Mouse (Mus musculus) kidney, adult 8-10 months (tissue): Measurements from ENCODE around the gene Ryk.
A peak's percentile ranks its signal among the peaks of the same experiment; 100 is the strongest.

Experiments used
- DNase-seq, 2 experiments: peaks; one replicate each; pipeline ENCODE4 v3.0.0; 2022

The Ryk gene

DNA sequence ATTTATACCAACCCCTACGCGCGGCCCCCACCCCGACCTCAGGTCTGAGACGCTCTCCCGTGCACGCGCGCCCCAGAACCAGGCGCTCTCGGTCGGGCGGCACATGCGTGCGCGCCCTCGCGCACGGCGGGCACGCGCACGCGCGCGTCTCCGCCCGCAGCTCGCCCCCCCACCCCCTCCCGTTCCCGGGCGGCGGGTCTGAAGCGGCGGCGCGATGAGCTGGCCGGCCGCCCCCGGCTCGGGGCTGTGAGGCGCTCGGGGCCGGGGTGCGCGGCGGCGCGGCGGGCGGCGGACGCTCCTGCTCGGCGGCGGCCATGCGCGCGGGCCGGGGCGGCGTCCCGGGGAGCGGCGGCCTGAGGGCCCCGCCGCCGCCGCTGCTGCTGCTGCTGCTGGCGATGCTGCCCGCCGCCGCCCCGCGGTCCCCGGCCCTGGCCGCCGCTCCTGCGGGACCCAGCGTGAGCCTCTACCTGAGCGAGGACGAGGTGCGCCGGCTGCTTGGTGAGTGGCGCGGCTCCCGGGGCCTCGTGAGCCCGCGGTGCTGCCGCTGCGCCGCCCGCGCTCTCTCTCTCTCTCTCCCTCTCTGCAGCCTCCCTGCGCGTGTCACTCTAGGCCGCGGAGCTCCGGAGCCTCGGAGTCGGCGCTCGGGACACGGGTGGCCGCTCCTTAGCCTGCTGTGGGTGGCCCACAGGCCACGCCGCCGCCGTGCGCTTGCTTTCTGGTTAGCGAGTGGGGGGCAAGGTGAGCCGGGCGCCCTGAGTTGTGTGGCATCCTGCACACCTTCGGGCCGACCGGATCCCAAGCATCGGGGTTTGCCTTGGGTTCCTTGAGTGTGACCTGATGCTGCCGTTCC is at the start of gene Ryk:
TSS of gene Ryk (plus strand) at position 176 of the 850 bp plus-strand sequence.
- peak; percentile 67 to 74 for DNase-seq

DNA sequence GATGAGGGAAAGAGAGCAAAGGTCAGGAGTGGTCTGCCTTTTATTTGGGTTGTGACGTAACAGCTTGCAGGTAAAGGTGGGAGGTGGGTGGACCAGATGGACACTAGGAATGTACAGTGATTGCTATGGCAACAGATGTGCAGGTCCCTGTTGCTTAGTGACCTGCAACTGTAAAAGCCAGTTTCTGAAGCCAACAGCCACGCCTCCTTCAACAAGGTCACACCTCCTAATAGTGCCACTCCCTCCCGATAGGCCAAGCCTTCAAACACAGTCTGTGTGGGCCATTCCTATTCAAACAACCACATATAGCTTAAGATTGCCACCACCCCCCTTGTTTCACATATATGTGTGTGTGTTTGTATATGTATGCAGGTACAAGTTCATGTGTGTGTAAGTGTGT is 45.2 kb upstream of the Ryk start:
- DNase-seq, result no peak

GRCm38 (mm10) chr9:102791845-102792244 is 42.9 kb upstream of the Ryk start:
- DNase-seq, result no peak

DNA sequence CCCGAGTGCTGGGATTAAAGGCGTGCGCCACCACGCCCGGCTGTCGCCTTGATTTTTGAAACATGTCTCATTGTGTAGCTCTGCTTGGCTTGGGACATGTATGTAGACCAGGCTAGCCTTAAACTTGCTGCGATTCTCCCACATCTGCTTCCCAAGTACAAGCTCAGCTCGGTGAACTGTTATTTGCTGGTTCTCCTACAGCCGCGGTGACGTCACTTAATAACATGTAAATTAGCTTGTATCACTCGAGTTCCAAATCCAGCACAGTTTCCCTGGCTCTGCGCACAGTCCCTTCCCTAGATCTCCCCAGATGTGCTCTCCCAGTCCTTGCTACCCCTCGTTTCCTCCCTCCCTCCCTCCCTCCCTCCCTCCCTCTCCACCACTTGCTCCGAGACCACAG is 41.9 kb upstream of the Ryk start:
- no peak for DNase-seq

- DNase-seq, result no peak
Measured at GRCm38 (mm10) chr9:102793286-102793809, 41.4 kb upstream of the Ryk start.

DNA sequence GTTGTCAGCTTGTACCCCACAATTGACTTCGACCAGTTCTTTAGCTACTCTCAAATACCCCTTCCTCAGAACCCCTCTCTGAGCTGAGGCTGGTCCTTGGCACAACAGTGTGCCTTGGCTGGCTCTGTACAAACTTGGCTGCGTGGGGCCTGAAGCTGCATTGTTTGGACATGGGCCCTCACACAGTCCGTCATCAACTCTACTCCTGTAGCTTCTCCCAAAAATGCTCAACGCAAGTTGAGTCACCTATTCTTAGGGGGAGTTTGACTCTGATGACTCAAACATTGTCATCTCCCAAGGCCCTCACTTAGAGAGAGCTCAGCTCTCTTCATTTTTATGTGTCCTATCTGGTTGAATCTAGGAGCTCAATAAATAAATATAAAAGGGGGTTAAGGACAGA is 36.3 kb upstream of the Ryk start:
- DNase-seq, result no peak

GRCm38 (mm10) chr9:102806056-102806573 is 28.6 kb upstream of the Ryk start:
- no peak for DNase-seq

DNA sequence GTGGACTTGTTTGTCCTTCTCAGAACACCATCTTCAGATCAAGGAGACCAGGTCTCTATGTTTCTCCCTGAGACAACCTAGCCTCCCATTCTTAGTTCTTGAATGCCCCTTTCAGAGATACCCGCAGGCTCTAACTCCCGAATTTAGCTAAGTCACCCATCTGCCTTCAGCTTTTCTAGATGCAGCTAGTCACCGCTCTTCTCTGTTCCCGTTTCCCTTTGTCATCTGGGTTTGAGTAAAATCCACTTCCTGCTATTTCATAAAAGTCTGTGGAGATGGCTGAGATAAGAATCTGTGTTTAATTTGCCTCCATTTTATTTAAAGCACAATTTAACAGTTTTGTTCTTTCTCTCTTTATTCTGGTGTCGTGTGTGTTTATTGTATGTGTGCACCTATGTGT is 23.5 kb upstream of the Ryk start:
- no peak for DNase-seq

DNA sequence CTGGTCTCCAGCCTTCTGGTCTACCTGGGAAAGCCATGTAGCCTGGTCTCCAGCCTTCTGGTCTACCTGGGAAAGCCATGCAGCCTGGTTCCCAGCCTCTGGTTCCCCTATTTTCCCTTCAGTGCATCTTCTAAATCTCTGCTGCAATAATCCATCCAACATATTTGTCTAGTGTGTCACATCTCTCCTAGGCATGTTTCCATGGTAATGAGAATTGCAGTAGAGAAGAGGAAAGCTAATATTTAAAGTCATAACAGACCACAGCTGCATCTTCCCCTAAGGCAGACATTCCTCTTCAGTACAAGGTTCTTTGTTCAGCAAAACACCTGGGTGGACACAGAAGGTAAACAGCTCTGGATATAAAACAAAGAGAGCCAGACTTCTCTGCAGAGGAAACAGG is 16.5 kb upstream of the Ryk start:
- no peak for DNase-seq

GRCm38 (mm10) chr9:102828604-102829003 is 6.1 kb upstream of the Ryk start:
- no peak for DNase-seq

DNA sequence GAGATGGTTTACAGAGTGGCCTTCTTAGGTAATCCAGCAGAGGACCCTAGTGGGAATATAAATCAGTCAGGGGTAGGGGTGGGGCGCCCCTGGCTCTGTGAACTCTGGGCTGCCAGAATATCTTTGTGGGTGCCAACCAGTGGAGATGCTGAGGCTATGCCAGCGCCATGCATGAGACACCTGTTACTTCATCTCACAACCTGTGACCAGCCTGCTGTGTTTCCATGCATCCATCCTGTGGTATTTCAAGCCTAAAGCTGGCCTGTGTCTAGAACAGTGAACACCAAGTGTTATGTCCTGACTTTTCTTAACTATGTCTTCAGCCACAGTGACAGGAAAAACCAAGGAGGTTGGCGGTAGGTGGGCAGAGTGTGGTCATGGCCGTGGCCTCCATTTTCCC is 3.2 kb upstream of the Ryk start:
- no peak for DNase-seq

DNA sequence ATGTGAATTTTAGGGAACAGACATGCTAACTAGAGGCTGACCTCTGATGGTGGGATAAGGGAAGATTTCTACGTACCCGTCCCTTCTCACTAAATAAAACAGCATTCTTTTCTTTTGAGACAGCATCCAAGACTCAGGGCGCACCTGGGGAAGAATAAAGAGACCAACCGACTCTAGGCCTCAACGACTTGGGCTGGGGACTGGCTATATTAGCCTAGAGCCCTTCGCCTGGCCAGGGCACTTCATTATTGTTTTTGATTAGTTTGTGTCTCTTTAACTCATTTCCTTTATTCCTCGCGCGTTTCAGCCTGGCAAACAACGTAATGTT is 339 bp upstream of the Ryk start:
- DNase-seq, result no peak

DNA sequence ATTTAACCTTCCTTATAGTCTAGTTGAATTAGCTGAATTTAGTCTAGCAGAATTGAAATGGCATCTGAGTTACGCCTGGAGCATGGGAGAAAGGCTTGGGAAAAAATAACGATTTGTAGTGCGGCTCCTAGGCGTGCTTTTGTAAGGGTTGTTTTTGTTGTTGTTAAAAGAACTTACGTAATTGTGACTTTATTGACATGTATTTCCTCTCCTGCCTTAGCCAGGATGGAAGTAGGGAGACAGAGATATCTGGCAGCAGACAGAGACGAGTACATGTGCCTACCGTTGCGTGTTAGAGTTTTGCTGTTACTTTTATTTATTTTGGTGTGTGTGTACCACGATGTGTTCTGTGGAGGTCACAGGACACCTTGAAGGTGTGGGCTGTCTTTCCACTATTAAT is 1.6 kb downstream of the Ryk start:
- no peak for DNase-seq

DNA sequence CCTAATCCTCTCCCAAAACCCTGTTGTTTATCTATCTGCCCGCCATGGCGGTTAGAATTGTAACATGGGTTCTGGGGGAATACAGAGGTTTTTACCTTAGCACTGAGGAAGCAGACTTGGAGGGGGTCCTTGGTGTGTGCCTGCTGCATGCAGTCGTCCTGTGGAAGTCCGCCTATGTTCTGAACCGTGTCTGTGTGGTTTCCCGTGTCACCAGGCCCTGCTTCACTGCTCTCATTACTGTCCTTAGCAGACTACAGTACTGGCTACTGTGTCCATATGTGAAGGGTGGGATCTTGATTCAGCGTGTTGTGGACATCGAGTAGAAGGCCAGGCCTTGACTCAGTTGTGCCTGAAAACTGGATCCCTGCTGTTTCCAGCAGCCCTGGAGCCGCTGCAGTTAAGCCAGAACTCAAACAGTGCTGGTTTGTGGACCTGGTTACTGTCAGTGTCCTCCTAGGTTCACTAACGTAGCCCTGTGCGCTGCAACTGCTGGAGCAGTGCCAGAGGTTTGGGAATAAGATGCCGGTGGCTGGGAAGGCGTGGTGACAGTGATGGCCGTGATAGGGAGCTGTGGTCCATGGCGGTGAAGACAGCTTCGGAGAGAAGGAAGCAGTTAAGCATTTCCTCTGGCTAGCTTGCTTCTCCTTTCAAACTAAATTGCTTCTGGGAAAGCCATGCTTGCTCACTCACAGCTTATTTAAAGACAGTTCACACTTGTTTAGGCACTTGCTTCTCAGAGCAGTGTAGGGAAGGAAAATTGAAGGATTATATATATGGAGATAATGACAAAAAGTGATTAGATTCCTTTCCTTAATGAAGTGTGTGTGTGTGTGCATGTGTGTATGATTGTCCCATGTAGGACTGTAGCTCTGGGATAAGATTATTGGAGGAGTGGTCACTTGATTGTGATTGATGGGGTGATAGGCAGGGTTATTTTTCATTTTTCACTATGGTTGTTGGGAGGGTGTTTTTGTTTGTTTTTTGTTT is 6.4 kb downstream of the Ryk start:
- peak; percentile 42 to 44 for DNase-seq

DNA sequence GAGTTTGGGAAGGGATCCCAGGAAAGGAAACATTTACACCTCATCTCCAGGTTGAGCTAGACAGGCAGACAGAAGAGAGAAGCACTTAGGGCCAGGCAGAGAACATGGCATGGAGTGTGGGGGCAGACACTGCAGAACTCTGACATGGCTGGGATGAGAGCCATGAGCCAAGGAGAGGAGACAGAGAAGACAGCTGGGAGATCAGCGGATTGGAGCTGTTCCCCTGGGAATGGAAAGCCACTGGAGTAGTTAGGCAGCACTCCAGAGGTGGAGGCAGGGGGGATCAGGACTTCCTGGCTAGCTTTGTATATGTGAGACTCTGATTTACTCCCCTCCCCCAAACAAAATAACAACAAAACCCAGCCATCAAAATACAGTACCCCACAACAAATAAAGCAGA is 7.1 kb downstream of the Ryk start:
- no peak for DNase-seq

- no peak for DNase-seq
Measured at GRCm38 (mm10) chr9:102842498-102842897, 7.8 kb downstream of the Ryk start.

GRCm38 (mm10) chr9:102843577-102843976 is 8.9 kb downstream of the Ryk start:
- no peak for DNase-seq

- DNase-seq, result peak; percentile 55 to 66
Measured at GRCm38 (mm10) chr9:102845851-102846250, 11.1 kb downstream of the Ryk start.

DNA sequence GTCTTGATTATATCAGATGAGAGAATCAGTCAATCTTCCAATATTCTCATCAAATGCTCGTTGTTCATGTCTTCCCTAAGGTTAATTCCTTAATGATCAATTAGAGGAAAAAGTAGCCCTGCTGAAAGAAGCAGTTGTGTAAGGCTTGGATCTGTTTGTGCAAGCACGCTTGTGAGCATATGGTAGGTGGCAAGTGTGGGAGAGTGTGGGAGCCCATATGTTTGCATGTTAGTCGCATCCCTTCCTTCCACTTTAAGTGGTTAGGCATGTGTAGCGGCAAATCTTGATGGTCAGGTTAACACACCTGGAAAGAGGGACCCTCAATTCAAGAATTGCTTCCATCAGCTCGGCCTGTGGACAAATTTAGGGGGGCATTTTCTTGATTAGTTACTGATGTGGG is 11.6 kb downstream of the Ryk start:
- DNase-seq, result no peak

DNA sequence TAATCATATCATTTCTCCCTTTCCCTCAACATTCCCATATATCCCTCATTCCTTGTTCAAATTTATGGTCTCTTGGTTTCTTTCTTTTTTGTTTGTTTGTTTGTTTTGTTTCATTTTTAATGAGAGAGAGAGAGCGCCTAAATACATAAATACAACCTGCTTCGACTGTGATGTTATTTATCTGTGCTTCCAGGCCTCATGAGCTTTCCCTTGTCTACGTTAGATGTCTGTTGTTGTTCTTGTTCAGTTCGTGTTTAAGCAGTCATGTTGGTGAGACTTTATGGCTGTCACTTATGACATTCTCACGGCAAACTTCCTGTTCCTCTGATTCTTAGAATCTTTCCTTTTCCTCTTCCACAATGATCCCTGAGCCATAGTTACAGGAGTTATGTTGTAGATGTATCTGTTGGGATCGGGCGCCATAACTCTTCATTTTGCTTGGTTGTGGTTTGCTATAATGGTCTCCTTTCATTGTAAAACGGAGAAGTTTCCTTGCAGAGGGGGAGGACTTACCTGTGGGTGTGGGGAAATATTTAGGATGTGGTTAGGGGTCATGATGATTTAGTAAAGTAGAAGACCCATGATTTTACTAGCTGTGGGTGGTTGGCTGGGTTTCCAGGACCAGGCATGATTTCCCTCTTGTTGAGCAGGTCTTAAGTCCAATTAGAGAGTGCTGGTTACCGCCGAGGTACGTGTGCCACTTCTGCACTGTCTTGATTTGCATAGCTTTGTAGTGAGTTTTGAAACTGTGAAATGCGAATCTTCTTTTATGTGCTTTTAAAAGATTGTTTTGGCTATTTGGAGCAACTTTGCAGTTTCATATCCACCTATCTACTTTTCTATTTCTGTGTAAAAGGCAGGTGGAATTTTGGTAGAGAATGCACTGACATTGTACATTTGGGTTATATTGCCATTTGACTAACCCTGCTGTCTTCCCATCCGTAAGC is 17.6 kb downstream of the Ryk start:
- DNase-seq, result no peak

DNA sequence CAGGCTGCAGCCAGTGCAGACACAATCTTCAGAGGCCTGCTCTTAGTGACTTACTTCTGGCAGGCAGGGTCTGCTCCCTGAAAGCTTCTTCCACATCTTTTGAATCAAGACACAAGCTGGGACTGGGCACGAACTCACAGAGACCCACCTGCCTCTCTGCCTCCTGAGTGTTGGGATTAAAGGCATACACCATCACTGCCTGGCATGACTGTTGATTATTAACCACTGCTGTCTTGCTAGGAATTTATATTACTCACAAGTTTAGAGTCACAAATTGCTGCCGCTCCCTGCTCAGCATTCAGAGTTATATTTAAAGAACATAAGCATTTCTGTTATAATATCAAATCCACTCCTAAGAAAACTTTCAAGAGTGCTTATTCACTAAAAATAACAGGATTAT is 23.1 kb downstream of the Ryk start:
- DNase-seq, result no peak

GRCm38 (mm10) chr9:102858283-102858682 is 23.6 kb downstream of the Ryk start:
- DNase-seq, result no peak
